Mouse (Mus musculus) brain, embryonic 14.5 days (tissue): ENCODE measurements around the gene Hk1.

ENCODE experiments used
- CTCF ChIP-seq: fragments of 200-500 bp; IDR thresholded peaks from 2 replicates; pipeline ENCODE4 v1.5.1; 2012; ENCODE audit warnings: inconsistent platforms, mild to moderate bottlenecking, moderate library complexity, borderline replicate concordance; ENCODE audit not compliant: insufficient read depth, insufficient read length; ENCODE audit errors: extremely low read depth
- POLR2A ChIP-seq: fragments of 200-500 bp; IDR thresholded peaks from 2 replicates; pipeline ENCODE4 v1.6.1; 2012; ENCODE audit warnings: mild to moderate bottlenecking, inconsistent platforms, borderline replicate concordance; ENCODE audit not compliant: poor library complexity, insufficient read depth, insufficient read length, severe bottlenecking; ENCODE audit errors: extremely low read depth

DNA sequence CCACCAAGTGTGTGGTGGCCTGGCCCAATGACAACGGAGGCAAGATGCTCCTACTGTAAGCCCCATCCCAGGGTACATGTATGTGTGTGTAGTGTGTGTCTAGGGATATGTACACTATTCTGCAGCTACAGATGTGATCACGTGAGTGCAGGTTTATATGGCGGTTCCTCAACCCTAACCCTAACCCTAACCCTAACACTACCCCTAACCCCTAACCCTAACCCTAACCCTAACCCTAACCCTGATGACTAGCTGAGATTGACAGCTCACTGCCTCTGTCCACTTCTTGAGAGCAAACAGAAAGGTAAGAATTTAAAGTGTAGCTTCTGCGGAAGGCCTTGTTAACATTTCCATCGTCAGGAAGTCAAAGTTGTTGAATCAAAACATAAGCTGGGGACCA lies 121.4 kb downstream of the Hk1 start:
- TF ChIP-seq CTCF = no peak
- no peak for TF ChIP-seq POLR2A
